Mouse (Mus musculus) cerebellum, postnatal 36 days (tissue): ENCODE results near the gene Rdm1.

Source experiments
- DNase-seq, 2 experiments: peaks; one replicate each; pipeline ENCODE4 v3.0.0; 2021 to 2022; ENCODE audit warnings: mixed read lengths in 2 of 2

Rdm1 gene

DNA sequence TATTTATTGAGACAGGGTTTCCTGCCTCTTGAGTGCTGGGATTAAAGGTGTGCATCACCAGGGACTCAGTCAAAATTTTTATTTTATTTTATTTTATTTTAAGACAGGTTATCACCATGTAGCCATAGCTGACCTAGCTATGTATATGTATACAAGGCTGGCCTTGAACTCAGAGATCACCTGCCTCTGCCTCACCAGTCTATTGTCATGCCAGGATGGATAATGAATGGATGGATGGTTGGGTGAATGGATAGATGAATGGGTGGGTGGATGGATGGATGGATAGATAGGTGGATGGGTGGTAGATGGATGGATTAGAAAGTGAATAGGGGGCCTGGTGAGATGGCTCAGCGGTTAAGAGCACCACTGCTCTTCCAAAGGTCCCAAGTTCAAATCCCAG, 55.0 kb downstream of the Rdm1 start:
- DNase-seq = no peak

DNA sequence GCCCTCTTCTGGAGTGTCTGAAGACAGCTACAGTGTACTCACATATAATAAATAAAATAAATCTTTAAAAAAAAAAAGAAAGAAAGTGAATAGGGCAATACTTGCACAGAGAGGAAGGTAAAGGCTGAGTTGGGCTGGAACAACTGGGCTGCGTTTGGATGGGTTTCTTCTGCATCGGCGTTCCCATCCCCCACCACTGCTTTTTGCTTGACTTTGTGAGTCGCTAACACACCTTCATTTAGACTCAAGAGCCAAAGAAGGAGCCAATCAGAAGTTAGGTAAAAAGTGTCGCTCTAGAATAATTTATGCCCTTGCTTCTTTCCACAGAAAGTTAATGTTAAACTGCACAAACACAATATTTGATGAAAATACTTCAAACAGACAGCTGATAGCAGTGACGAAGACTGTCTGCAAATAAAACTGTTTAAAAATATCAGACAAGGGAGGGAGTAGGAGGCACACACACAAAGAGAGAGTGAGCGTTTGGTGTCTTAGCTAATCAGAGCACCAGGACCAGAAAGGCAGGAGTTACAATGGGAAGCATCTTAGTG, 55.5 kb downstream of the Rdm1 start:
- no peak for DNase-seq
